Mouse (Mus musculus) spleen, postnatal 10 days (tissue): Measurements from ENCODE around the gene Ccn1.

Experiments used
- DNase-seq, 2 experiments: peaks; one replicate each; pipeline ENCODE4 v3.0.0; 2021 to 2022; ENCODE audit warnings: low spot score in 2 of 2

The Ccn1 gene

GRCm38 (mm10) chr3:145619621-145620365 is 30.0 kb downstream of the Ccn1 start:
- no peak for DNase-seq

DNA sequence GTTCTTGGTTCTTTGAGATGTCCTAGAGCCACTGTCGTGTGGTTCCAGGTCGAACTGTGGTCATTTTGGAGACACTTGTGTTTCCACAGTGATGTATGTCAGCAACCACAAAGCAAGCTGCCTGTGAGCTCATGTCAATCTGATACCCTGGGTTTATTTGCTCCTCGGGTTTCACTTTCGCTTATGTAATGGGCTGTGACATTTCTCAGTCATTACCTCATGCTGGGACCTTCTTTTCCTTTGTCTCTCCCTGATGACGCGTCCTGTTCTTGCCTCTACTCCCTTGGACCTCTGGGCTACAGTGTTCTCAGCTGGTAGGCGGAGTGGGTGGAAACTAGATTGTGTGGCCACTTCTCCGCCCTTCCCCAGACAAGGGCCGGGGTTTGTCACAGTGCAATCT is 31.5 kb downstream of the Ccn1 start:
- no peak for DNase-seq

- DNase-seq, result no peak
Measured at GRCm38 (mm10) chr3:145614362-145615115, 35.2 kb downstream of the Ccn1 start.

- DNase-seq, result no peak
Measured at GRCm38 (mm10) chr3:145613234-145613633, 36.5 kb downstream of the Ccn1 start.

- DNase-seq, result no peak
Measured at GRCm38 (mm10) chr3:145612662-145613061, 37.1 kb downstream of the Ccn1 start.

GRCm38 (mm10) chr3:145608320-145608719 is 41.5 kb downstream of the Ccn1 start:
- DNase-seq, result no peak

GRCm38 (mm10) chr3:145605437-145606123 is 44.2 kb downstream of the Ccn1 start:
- DNase-seq, result no peak

DNA sequence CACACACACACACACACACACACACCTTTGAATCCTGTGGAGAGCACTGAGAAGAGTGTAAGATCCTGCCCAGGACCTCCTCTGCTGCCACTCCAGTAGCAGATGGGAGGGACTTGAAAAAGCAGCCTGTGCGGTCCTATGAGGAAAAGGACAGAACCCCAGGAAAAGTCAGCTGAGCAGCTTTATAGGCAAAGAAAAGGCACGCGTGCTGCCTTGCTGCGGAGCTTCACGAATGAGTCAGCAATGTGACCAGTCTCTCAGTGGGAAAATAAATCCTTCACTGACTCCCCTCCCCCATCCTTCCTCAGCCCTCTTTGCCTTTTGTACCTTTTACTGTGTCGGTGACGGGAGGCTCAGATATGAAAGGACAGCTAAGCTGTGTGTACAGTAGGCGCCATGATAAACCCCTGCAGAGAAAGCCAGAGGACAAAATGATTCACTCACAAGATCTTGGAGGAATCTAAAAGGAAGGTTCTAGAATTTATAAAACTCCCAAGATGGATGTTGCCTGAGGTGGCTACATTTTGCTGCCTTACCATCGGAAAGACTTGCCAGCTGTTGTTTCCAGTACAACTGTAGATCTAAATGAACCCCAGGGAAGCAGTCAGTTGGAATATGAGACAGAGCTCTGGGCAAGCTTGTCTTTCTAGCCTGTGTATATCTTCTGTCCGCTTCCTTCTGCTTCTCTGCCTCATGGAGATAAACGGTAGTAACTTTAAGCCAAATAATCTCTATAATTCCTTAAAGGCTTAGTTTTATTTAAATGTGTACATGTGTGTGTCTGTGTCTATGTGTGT is 47.2 kb downstream of the Ccn1 start:
- no peak for DNase-seq

DNA sequence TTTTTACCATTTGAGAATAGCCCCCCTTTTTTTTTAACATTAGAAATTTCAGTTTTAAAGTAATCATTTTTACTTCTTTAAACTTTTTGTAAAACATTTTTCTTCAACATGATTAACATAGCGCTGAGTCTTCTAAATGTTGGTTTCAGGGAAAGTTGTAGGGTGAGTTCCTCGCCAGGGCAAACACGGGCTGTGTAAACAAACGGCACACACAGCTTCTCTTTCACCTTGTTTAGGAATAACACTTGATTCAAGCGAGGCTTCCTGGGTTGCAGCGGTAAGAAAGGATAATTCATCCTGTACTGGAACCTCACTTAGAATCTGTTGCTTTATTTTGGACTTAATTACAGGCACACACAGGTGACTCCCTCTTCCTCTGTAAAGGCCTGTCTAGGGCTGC is 48.4 kb downstream of the Ccn1 start:
- DNase-seq, result no peak

GRCm38 (mm10) chr3:145600801-145601200 is 49.0 kb downstream of the Ccn1 start:
- DNase-seq, result no peak

DNA sequence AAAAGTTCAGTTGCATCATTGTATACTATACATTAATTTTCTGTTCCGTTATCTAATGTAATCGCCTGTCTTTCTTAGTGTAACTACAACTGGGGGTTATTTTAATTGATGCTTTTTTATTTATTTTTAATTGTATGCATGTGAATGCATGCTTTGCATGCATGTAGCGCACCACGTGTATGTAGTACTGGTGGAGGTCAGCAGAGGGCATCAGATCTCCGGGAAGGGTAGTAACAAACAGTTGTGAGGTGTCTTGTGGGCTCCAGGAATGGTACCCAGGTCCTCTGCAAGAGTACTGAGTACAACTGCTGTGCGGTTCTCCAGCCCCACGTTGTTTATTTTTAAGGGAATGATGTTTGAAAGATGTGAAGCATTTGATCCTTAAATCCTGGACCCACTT is 50.7 kb downstream of the Ccn1 start:
- DNase-seq, result no peak
